Mouse (Mus musculus): ENCODE results near the gene Hlx. TPM values are rescaled to one million over a fixed set of nuclear protein-coding genes. Genes with fewer than 3 reads are reported as not detected.

Hlx gene
- total and polyA plus RNA-seq, 3 experiments, result 7.0 to 28.0 (median 17.3) TPM

GRCm38 (mm10) chr1:184733300-184734066 is 1.1 kb upstream of the Hlx start:
- DNase-seq, result peak; percentile 34

DNA sequence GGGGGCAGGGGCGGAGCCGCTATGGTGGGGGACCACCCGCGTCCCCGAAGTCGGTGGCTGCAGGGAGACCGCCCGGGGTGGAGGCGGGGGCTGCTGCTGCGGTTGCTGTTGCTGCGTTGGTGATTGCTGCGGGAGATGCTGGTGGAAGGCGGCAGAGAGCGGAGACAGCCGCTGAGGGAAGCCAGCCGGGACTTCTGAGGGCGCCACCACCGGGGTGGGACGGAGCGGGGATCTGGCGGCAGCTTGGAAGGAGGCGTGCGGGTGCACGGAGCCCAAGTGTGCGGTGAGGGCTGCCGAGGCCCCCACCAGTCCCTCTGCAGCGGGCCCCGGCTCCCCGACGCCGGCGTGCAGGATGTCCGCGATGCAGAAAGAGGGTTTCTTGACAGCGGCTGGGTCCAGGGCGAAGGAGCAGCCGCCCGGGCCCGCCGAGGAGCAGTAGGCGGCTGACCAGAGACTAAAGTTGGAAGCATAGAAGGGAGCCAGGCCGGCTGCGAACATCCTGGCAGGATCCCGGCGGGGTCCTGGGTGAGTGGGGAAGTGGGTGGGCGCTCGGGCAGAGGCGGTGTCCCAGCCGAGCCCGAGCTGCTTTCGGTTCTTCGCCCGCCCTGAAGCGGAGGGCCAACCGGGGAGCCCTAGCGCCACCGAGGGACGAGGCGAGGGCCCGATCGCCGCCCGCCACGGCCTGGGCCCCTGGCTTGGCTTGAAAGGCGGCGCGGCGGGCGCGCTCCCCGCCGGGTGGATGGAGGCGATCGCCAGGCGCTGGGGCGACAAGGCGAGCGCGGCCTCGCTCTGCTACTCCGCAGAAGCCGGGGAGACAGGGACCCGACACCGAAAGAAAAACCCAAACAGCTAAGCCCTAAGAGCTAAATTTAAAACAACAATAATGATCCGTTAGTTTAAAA is 524 bp downstream of the Hlx start:
- peak; percentile 82 for DNase-seq

DNA sequence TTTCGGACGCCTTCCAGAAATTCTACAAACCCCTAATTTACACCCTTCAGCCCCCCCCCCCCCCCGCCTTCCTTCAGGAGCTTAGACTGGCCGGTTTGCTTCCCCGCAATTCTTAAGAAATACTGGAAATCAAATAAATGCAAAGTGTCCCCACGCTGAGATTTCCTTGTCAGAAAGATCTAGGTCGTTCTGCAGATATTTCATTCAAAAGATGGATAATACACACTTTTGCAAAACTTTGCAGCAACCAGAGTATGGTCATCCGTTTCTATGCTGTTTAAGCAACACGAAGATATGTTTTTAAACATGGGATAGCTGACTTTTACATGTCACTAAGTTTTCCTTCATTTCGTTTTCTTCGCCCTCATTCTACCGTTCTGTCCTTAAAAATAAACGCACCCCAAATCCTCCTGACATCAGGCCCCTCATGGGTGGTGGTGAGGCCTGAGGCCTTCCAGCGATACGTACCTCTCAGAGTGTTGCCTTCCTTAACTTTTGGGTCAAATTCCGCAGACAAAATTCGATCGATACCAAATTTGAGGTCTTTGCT is 1.3 kb downstream of the Hlx start:
- no peak for DNase-seq

- DNase-seq, result no peak
Measured at GRCm38 (mm10) chr1:184730453-184731013, 1.9 kb downstream of the Hlx start.

DNA sequence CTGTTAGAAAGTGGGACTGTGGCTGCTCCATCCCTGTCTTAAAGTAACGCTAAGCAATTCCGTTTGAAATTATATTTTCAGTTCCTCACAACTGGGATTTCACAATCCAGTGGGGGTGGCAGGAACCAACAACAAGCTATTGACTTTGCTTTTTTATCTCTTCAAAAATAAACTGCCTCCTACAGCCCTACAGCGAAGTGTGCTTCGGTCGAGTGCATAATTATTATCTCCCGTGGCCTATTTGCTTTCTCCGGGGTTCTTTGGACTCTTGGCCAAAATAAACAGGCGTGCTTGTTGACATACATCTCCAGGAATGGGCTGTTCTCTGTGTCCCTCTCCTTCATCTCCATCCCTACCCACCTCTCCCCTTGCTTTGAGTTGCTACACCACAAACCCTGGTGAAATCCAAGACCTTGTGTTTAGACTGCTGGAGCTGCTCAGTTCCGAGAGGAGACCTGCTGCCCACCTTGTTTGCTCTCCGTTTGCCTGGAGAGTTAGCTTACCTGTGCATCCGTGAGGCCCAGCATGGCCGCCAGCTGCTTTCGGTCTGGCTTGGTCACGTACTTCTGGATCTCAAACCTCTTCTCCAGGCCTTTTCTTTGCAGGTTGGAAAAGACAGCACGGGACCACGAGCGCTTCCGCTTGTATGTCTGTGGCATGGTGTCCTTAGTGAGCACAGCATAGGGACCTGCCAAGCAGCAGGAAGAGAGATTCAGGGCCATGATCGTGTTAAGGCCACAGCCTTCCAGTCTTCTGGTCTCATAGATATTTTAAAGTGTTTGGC is 2.9 kb downstream of the Hlx start:
- DNase-seq, result no peak

GRCm38 (mm10) chr1:184728561-184729115 is 3.8 kb downstream of the Hlx start:
- no peak for DNase-seq

DNA sequence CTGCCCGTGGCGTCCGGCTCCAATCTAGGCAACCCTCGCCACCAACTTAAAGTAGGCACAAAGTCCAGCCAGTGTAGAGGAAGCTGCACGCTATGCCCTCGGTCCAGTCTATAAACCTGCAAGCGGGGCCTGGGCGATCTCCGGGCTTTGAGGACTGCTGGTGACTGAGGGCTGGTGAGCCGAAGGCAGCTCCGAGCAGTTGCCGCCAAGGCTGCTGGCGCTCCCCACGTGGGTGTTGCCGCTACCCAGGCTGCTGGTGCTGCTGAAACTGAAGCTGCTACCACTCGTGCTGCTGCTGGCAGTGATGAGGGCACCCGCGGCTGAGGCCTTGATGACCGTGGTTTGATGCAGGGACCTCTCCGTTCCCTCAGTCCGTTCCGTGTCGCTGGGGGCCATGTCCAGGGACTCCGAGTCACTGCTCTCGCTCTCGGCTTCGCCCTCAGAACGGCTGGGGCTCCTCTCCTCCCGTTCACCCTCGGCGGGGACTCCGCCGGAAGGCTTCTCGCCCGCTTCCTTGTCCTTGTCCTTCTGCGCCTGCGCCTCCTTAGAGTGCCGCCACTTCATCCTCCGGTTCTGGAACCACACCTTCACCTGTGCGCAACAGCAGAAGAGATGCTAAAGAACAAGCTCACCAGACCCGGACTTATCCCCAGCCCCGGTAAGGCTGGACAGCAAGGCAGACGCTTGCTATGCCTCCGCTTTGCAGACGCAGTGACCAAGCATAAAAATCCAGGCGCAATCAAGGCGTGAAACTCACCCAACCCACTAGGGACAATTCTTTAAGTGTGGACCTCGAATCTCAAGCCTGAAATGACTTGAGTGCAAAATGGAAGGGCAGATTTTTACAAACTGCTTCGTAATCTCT is 4.8 kb downstream of the Hlx start:
- DNase-seq, result peak; percentile 52

GRCm38 (mm10) chr1:184726576-184727300 is 5.7 kb downstream of the Hlx start:
- DNase-seq, result no peak

- DNase-seq, result no peak
Measured at GRCm38 (mm10) chr1:184725318-184725790, 7.1 kb downstream of the Hlx start.

- DNase-seq, result no peak
Measured at GRCm38 (mm10) chr1:184724551-184725317, 7.7 kb downstream of the Hlx start.

DNA sequence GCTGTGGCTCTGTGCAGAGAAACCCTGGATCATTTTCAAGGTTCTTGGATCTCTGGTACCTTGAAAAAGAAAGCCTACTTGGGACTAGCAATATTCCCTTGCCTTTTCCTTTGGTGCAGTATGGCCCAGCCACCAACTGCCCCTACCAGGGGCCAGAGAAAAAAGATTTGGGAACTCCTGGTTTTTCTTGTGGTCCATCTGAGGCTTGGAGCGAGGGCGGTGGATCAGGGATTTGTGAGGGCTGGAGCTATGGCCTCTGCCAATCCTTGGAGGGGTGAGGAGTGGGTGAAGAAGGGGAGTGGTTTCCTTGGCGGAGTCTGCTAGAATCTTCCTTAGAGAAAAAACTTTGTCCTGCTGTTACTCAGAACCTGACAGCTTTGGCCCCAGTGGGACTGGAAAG is 8.5 kb downstream of the Hlx start:
- no peak for DNase-seq

DNA sequence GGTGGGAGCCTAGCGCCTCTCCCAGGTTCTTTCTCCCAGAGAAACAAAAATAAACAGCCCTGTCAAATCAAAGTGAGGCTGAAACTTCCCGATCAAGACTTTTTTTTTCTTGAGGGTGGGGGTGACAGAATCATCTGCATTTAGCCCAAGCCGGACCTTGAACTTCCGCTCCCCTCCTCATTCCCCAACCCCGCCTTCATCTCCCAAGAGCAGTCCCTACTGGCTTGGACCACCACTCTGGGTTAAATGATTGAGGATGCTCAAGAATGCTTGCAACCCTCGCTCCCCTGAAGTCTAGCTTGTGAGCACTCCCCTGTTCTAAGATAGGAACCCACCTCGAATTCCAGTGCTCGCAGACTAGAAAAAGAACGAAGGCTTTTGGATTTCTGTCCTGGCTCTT is 11.3 kb downstream of the Hlx start:
- no peak for DNase-seq

DNA sequence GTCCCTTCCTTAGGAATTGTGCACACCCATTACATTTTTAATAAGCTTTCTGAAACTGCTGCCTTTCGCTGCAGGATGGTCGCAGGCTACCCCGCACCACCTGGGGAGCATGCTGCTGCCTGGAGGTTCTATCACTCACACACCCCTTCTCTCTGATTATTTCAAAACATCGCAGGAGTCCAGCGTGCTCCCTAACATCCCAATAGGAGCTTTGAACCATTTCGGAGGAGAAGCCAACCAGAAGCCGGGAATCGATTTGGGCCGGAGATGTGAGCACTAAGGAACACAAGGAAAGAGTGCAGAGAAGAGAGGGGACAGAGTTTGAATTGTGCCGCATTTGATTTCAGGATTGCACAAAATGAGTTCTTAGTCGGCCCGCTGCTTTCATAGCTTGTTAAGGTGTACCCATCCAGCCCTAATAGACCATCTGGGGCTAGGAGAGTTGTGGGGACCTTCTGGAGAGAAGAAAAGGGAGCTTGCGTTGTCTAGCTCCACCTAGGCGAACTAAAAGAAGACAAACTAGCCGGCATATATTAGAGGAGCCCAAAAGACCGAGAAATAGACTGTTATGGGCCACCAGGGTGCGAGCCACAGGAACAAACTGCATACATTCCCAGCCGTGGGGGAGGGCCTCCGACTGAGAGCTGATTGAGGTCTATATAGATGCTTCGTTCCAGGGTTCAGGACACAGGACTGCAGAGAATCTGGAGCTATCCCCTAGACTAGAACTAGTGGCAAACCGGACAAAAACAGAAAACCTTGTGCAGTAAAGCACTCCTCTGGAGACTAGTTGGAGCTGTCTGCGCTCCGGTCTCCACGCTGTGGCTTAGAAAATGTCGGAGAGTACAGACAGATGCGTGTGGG is 12.0 kb downstream of the Hlx start:
- no peak for DNase-seq

DNA sequence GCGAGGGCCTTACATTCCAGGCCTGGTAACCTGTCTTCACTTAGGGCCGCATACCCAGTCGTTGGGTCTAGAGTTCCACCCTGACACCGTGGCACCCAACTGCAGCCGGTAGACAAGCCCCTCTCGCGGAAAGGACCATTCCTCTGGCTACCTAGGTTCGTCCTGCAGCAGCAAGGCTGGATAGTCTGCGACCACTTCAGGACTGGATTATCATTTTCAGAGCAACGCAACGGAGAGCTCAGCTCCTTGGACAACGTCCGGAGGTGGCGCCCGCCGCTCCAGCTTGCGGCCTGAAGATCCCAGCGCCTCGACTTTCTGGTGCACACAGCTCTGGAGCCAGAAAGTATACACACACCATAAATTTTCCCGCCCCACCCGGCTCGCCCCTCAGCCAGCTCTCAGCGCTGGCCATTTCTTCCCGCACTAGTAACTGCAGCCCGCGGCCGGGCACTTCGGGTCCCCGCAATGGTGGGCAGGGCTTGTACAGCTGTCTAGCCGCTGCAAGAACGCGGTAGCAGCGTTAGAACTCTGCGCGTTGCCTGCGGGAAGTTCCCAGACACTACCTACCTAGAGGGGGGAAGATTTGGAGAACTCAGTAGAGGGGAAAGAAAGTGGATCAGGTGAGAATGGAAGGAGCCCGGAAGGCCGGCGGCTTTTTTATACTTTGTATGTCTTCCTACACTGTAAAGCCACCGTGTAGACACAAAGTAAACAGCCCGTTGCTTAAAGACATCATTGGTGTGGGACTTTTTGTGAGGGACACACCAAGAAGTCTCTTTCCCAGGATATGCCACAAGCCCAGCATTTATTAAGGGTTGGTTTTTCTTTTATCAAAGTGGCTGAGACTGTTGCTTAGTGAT is 13.9 kb downstream of the Hlx start:
- no peak for DNase-seq

DNA sequence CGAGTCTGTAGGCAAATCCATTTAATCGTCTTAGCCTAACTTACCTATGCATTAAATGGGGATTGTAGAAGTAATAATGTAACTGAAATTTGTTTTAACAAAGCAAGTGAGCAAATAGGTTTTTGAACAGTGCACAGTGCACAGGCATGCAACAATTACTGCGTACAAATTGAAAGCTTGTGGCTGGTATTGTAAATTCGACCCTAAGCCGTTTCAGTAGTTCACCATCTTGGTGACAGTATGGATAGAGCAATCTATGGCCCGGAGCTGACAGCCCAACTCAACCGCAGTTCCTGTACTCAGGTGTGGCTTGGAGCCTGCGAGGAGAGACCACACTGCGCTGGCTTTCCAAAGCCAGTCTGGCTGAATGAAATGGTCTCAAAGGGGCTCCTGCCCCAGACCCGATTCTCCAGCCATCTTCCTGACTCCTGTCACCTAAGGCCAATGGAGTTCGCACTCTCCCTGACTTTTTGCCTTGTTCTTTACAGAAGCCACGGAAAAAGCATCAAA is 14.7 kb downstream of the Hlx start:
- no peak for DNase-seq

- no peak for DNase-seq
Measured at GRCm38 (mm10) chr1:184717016-184717568, 15.3 kb downstream of the Hlx start.

All from adrenal gland, adult 2 months (tissue).